Mouse (Mus musculus) urinary bladder, postnatal 10 days (tissue): ENCODE data around the gene Bcl9.

Experiments
- DNase-seq: peaks from one replicate; pipeline ENCODE4 v3.0.0; 2022; ENCODE audit warnings: low spot score

Bcl9 gene

DNA sequence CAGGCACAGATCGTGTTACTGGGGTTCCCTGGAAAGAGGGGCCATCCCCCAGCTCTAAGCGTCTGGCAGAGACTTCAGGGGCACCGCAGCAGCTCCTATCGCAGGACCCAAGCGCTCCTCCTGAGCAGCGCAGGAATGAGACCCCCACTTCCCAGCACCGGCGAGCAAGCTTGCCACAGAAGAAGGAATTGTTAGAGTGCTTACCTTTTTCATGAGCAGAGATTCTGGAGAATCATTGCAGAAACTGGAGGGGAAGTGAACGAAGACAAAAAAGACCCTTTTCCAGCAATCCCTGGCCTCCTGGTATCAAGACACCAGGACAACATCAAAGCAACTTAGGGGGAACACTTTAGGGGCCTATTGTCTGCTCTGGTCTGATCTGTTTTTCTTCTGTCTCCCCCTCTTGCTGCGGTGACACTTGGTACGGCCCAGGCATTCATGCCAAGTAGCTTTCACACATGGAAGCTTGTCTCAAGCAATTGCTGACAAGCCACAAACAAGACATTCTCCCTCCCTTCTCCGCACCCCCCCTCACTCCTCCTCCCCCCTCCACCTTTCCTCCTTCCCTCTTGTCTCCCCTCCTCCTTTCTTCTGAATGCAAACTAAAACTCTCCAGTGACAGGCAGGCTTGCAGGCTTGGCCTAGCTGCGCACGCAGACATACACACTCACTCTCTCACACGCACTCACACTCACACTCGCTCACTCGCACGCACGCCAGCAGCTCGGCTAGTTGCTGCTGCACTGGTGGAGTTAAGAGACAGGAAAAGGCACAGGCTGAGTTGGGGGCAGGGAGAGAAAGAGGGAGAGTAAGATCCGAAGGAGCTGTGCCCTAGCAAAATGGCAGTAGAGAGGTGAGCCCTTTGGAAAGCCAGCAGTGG, at the start of gene Bcl9:
Gene Bcl9 (minus strand): TSS at position 365 of the 880 bp plus-strand sequence.
- no peak for DNase-seq

DNA sequence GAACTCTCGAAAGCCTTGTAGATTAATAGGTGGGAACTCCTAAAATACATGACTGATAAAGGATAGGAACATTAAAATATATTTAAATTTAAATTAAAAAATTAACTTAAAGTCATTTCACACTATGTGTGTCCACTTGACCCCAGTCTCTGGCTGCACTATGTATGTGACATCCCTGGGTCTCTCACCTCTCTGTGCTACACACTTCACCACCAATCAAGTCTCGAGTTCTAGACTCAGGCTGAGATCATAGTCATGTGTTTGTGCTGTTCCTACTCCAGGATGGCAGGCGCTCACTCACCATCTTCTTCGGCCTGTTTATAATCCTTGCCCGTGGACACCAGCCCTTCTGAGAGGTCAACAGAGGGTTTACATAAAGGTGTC, 41.5 kb upstream of the Bcl9 start:
- no peak for DNase-seq

DNA sequence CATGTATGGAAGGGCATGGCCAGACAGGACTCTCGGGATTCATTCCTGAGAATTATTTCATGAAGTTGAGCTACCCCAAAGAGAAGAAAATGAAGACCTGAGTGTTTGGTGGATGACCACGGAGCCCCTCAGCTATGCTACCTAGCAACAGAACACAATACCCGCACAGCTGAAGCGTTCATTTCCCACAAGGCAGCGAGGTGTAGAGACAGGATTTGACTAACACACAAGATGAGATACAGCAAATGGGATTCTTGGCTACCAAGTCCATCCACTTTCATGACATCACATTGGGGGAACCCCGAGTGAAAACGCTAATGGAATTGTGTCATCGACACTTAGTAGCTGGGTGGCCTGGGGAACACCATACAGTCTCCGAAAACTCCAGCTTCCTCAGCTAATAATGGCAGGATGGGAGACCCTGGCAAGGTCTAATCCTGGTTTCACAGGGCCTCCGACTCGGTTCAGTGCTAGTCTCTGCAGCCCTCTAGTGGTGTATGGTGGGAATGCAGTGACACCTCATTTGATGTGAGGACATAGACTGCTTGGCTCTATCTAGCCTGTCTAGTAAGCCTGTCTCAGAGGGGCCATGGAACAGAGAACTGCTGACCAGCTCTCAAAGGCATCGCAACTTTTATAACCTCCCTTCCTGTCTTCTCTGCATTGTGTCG, 40.9 kb upstream of the Bcl9 start:
- peak; percentile 75 for DNase-seq

DNA sequence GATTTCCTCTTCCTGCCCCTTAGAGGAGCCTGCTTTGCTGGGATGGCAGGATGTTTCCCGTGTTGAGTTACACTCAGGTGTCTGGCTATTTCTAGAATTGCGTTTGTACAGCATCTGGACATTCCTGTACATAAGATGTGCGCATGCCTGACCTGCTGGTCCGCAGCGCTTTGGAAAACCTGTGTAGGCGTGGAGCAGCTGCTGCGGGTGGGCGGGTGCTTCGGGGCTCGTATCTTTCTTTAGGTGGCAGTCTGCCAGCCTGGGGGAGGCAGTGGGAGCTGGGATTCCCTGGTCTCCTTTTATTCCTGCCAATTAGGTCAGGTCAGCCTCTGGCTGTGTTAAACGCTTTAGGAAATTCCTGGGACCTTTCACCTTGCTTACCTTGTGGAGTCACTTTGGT, 39.6 kb upstream of the Bcl9 start:
- no peak for DNase-seq

DNA sequence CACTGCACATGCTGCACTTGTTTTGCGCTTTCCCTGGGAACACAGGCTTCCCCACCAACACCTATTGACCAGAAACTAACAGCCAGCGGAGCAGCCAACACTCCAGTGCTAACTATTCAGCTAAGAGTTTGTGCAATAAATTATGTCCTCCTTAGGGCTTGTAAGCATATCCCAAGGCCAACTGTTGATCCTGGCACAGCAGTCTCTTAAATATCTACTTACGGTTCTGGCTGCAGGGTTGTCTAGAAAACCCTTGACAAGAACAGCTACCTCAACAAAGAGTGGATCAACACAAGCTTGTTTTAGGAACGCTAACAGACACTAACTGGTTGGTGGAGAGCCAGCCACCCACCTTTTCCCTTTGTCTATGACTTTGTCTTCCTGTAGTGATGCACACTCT, 38.6 kb upstream of the Bcl9 start:
- no peak for DNase-seq

DNA sequence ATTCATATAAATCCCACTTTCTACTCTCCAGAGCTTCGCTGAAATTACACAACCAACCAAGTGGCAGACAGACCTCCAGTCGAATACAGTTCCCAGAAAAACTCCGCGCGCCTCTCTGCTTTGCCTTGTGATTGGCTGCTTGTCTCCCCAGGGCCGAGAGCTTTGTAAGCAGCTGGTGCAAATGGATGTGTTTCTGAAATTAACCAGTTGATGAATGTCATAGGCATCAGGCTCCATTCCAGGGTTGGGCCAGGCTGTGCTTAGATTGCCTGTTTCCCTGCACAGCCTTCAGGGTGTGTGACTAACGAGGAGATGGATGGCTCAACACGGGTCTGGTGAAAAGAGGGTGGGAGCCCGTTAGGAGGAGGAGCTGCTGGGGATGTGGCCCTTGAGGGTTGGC, 36.9 kb upstream of the Bcl9 start:
- DNase-seq = no peak

DNA sequence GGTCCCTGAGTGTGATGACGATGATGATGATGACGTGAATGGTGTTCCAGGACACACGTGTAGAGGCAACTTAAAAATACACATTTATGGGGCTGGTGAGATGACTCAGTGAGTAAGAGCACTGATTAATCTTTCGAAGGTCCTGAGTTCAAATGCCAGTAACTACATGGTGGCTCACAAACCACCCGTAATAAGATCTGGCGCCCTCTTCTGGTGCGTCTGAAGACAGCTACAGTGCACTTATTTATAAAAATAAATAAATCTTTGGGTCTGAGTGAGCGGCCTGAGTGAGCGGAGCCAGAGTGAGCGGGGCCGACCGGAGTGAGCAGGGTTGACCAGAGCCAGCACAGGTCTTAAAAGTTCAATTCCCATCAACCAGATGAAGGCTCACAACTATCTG, 34.5 kb upstream of the Bcl9 start:
- DNase-seq = no peak

DNA sequence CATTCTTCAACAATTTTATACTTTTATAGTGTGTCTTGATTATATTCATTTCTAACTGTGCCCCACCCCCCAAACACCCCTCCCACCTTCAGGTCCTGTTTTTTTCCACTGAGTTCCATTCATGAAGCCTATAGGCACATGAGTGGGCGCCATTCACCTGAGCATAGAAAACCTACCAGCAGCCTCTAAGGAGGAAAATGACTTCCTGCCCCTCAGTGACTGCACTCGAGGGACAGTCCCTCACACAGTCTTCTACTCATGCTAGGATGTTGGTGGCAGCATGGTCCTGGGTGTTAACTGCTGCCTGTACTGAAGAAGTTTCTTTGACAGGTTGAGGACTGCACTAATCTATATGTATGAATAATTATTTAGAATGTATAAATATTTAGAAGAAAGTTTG, 30.1 kb upstream of the Bcl9 start:
- DNase-seq = no peak

DNA sequence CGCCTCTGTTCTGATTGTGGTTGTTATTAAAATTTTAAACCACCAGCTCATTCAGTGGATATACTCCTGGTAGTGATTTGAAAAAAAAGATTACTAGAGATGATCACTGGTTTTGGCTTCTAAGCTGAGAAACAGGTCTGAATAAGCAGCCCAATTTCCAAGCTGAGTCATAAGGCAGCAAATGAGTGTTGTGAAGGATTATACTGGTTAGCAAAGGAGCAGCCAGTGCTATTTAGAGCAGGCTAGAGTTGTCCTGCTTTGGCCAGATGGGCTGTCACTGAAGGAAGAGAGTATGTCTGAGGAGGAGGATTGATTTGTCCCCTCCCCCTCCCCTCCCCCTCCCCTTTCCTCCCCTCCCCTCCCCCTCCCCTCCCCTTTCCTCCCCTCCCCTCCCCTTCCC, 29.6 kb upstream of the Bcl9 start:
- no peak for DNase-seq

DNA sequence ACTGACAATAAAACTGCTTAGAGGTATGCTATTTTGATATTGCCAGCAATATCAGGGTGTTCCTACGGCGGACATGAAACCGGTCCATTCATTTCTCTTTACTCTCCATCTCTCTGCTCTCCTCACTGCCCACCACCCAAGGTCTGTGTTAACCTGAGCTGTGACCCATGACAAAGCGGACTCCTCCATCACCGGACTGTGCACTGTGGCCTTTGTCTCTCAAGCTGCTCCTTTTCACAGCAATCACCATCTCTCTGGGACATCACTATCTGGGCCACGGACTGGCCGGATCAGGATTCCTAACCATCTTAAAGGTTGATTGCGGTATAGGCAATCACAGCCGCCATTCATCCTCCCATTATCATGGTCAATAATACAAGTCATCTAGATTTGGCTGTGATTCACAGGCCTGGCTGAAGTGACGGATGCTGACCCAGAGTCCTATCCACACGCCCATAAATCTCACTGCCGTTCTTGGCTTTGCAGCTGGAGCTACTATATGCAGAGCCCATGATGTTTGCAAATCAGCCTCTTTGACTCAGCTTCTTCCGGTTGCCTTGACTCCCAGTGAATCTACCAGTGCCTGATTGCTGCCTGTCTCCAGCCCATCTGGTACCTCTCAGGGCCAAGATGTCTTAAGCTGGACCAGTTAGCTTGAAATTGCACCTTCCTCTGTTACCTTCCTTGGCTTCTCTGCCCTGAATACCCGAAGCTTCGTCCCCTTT, 28.1 kb upstream of the Bcl9 start:
- no peak for DNase-seq

DNA sequence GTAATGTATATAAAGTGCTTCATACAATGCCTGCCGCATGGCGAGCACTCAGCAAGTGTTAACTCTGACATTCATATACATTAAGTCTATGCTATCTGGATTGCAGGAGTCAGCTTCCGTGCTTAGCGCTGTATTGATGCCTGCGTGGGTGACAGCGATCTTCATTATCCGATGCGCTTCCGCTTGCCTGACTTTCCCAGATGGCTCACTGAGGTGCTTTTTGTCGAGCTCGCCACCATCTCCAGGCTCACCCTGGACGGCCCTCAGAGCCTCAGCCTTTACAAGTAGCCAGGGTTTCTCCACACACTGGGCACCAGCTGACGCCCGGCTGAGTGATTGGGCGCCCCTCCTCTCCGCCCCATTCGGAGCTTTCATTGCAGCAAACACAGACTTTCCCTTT, 26.3 kb upstream of the Bcl9 start:
- DNase-seq = no peak

DNA sequence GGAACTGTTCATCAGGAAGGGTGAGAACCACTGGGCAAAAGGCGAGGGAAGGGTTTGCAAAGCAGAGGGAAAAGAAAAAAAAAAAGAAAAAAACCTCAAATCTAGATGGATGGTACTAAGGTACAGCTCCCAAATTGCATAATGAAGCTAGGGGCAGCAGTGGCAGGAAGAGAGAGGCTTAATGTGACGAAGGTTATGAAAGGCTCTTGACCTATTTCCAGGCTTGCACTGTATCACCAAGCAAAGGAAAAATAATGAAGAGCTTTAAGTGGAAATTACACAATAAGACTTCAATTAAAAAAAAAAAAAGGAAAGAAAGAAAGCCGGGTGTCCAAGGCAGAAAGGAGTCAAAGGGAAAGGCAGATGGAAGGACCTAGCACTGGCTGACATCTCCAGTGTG, 19.6 kb upstream of the Bcl9 start:
- no peak for DNase-seq

DNA sequence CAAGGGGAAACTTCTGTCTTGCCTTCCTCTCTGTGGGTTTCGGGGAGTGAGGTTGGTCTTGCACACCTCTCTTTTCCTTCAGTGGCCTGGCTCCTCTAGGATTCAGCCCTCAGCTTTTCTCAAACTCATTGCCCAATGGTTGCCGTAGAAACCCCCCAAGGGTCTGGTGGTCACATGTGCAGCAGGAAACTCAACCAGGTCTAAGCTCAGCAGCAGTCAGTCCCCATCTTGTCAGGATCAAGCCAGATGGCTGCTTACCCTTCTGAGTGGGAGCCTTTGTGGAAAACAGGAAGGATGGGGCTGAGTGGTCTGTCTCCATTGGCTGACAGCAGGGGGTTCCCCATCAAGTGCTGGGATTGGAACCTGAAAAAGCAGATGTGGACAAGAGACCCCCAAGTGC, 15.7 kb upstream of the Bcl9 start:
- DNase-seq = no peak

DNA sequence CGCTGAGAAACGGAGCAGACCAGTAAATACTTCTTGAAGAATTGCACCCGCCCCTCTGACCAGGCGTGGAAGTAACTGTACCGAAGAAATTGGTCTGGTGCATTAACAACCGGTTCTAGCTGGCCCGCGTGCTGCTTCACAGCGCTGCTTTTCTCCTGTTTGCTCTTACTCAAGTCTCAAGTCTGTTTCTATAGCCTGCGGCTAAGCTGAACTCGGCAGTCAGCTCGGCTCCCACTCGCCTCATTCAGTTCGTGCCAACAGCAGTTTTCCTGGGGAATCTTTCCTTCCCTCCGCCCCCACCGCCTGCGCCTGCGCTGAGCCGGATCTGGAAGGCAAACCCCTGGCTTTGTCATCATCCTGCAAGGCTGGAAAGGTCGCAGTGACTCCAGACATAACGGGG, 14.3 kb upstream of the Bcl9 start:
- DNase-seq = no peak

DNA sequence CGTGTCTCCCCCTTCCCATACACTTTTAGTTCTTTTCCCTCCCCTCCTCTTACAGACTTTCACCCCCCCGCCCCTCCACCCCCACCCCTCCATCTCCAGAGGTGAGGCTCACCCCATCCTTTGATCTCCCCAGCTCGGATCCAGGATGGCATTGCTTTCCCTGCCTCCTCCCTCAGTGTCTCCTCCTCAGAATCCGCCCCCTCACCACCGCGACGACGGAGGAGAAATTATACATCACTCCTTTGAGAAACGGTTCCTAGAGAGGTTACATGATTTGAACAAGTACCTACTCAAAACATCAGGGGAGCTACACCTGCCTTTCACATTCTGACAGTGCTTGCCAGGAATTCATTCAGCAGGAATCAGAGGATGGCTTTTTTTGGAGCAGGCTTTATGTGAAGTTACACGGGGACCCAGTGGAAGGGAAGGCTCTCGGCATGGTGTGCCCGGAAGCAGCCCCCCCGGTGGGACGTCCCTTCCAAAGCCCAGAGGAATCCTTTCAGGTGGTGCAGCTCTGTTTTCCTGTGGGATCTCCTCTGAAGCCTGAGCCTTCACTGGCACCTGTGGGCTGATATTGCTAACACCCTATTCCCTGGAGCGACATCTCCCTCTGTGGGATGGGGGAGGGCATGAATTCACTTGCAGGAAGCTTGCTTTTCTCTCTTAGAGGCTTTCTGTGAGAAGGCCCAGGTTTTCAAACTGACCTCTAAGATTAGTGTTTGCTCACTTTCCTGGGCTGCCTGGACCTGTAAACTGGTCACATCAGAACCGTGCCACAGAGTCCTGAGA, 12.2 kb upstream of the Bcl9 start:
- DNase-seq = no peak

DNA sequence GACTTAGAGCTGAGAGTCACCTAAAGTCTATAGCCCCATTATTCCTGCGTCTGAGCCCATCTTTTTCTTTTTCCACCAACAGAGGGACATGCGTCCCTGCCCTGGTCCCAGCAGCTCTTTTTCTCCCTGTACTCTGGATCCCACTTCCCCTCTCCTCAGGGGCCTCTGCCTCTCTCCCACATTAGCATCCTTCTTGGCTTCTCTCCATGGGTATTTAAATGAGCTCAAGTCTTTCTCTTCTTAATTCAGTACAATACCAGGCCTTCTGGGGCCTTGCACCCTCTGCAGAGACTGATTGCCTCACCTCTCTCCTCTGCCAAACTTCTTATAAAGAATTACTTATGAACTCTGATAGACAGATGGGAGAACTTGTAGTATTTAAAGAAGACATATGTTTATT, 10.7 kb upstream of the Bcl9 start:
- no peak for DNase-seq

DNA sequence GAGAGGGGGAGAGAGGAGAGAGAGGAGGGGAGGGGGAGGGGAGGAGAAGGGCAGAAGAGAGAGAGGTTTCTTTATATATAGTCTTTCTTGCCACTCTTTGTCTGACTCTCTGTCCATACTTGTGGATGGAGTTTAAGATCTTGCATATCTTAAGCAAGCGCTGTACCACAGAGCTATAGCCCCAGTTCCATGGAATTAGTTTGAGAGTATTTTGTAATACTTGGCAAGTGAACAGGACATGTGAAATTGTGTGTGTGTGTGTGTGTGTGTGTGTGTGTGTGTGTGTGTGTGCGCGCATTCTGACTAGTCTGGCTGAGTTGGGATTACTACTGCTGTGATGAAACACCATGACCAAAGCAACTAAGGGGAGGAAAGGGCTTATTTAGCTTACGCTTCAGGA, 8.2 kb upstream of the Bcl9 start:
- no peak for DNase-seq

DNA sequence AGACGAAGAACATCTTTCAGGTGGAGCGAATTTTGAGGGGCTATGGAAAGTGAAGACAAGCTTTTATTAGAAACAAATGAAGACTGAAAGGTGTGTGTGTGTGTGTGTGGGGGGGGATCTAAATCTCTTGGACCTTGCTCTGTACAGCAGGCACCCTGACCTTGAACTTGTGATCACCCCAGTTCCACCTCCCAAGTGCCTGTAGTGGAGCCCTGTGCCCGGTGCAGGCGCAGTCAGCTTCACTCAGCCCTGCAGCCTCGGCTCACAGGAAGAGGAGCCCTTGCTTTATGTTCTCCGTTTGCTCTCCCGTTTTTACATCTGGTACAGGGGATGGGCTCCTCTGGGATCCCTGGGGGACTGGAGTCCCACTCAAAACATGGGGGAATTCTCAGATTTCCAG, 3.9 kb upstream of the Bcl9 start:
- no peak for DNase-seq

DNA sequence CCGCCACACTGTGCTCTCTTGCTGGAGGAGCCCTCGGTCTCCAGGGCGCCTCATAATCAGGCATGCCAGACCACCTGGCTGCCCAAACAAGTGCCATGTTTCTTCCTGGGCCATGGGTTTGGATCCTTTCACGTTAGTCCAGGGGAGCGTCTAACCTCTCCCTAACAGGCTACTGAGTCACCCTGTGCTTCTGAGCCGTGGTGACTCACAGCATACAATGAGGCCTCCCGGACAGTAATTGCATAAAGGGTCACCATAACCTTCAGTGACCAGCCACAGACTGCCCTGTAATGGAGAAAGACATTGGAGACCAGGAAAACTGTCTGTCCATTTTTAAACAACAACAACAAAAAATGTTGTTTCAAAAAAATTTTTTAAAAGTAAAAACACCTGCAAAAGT, 2.7 kb upstream of the Bcl9 start:
- DNase-seq = no peak

DNA sequence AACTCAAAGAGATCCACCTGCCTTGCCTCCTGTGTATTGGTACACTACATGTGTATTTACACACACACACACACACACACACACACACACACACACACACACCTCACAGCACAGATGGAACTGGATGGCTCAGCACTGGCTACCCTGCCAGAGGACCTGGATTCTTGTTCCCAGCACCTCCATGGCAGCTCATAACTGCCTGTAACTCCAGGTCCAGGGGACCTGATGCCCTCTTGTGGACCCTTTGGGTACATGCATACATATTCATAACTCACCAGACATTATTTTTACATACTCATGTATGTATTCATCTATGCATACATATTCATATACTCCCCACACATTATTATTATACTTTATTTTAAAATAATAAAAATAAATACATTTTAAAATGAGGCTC, 2.2 kb upstream of the Bcl9 start:
- no peak for DNase-seq

DNA sequence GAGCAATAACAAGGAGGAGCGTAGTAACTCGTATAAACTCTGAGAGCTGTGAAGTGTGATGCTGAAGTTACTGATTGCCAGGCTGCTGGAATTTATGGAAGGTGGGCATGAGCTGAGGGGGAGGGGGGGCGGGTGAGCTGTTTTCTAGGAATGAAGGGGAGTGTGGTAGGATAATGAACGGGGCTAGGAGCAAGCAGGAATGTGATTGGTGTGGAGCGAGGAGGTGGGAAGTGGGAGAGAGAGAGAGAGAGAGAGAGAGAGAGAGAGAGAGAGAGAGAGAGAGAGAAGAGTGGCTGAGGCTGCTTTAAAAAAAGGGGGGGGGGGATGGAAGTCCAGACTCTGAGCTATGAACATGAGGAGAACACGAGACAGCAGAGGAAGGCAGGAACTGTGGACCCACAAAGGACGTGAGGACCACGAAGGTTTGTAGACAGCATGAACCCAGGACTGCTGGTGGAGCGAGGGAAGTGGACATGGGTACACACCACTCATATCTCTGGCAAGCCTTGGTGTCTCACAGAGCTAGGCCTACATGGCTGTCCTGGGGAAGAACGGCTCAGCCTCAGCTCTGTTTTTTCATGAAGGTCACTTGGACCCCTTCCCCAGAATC, 1.2 kb upstream of the Bcl9 start:
- no peak for DNase-seq
